Mouse (Mus musculus): ENCODE data around the gene Arvcf. TPM values are rescaled to one million over a fixed set of nuclear protein-coding genes. Genes with fewer than 3 reads are reported as not detected.

Gene Arvcf
- total RNA-seq, 1 experiment, result 48.0 TPM

DNA sequence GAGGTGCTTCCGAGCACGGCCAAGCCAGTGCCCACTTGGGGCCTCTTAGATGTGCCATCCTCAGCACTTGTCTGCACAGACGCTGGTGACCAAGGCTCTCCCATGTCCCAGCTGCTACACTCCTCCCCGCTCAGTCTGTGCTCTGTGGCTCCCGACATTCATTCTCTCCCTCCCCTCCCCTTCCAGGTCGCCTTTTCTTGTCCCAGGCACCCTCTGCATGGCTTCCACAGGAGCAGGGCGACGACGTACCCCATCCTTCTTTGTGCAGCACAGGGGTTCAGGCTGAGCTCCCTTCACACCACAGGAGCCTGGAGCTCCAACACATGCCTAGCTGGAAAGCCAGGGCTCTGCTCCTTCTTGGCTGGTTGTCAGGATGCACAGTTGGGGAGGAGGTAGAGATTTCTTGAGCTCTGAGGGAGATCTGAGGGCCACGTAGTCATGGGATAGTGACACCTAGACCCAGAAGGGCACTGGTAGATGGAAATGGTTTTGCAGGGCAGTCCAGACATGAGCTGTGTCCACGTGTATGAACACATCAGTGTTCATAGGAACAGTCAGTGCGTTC lies 1.9 kb downstream of the Arvcf start:
- no peaks in the 10 kb centered on the region for H3K36me3 ChIP-seq (ENCODE audit: control insufficient read depth, insufficient read depth, low read length, poor library complexity, severe bottlenecking)
- peaks cover 0 to 4% of the 10 kb centered on the region in 2 experiments; a peak in 1 of 4 replicates for H3K4me1 ChIP-seq (ENCODE audit: control insufficient read depth in 2 of 2, insufficient read depth in 2 of 2, low read length in 2 of 2, poor library complexity in 1 of 2)
- no peaks in the 10 kb centered on the region for H3K9me3 ChIP-seq (ENCODE audit: control insufficient read depth, insufficient read depth, low read depth, low read length)
- no peak overlapping the region for H3K4me3 ChIP-seq (ENCODE audit: insufficient read depth in 1 of 2, low read depth in 1 of 2, low read length in 2 of 2, poor library complexity in 1 of 2, severe bottlenecking in 1 of 2)
- no peak overlapping the region for H3K9ac ChIP-seq (ENCODE audit: insufficient read depth, low read depth, low read length, poor library complexity, severe bottlenecking)
- no peak overlapping the region for H3K27ac ChIP-seq (ENCODE audit: insufficient read depth, low read depth, low read length, poor library complexity, severe bottlenecking)
- no peak for DNase-seq (ENCODE audit: low read depth, low spot score)
- in situ Hi-C loops (cut with MboI; ENCODE audit: low sequenced_read_pairs in 2 of 2, unreplicated experiment in 2 of 2), result no loop called here
- TF ChIP-seq ZC3H11A (IDR thresholded peaks at IDR 0.05; ENCODE audit: borderline replicate concordance, low read depth, low read length) (no peak), ZNF384 (IDR thresholded peaks at IDR 0.05; ENCODE audit: low read depth, low read length) (no peak), HCFC1 (IDR thresholded peaks at IDR 0.05; ENCODE audit: borderline replicate concordance, insufficient read depth, low read length) (no peak), CHD2 (IDR thresholded peaks at IDR 0.05; ENCODE audit: low read depth, low read length) (no peak), MAFK (IDR thresholded peaks at IDR 0.05; ENCODE audit: insufficient read depth, low read depth, low read length) (no peak)

GRCm38 (mm10) chr16:18351313-18352055 lies 3.5 kb downstream of the Arvcf start:
- Histone ChIP-seq H3K4me3 (ENCODE audit: insufficient read depth in 1 of 2, low read depth in 1 of 2, low read length in 2 of 2, poor library complexity in 1 of 2, severe bottlenecking in 1 of 2) (no peak overlapping the region), H3K4me1 (ENCODE audit: control insufficient read depth in 2 of 2, insufficient read depth in 2 of 2, low read length in 2 of 2, poor library complexity in 1 of 2) (0 out of 4 replicates have a peak, but pooled peaks cover 0 to 2% of the 10 kb centered on the region in 2 experiments), H3K27ac (ENCODE audit: insufficient read depth, low read depth, low read length, poor library complexity, severe bottlenecking) (no peak overlapping the region), H3K36me3 (ENCODE audit: control insufficient read depth, insufficient read depth, low read length, poor library complexity, severe bottlenecking) (no peaks in the 10 kb centered on the region), H3K9me3 (ENCODE audit: control insufficient read depth, insufficient read depth, low read depth, low read length) (no peaks in the 10 kb centered on the region), H3K9ac (ENCODE audit: insufficient read depth, low read depth, low read length, poor library complexity, severe bottlenecking) (no peak overlapping the region)
- in situ Hi-C loops (cut with MboI; ENCODE audit: low sequenced_read_pairs in 2 of 2, unreplicated experiment in 2 of 2), result no loop called here
- TF ChIP-seq CHD2 (IDR thresholded peaks at IDR 0.05; ENCODE audit: low read depth, low read length) (no peak), ZC3H11A (IDR thresholded peaks at IDR 0.05; ENCODE audit: borderline replicate concordance, low read depth, low read length) (0 out of 2 replicates have a peak, but pooled peaks have one; percentile 10)
- DNase-seq (ENCODE audit: low read depth, low spot score), result no peak

- Histone ChIP-seq H3K4me1 (ENCODE audit: control insufficient read depth in 2 of 2, insufficient read depth in 2 of 2, low read length in 2 of 2, poor library complexity in 1 of 2) (peaks cover 0 to 2% of the 10 kb centered on the region in 2 experiments; a peak in 2 of 4 replicates), H3K36me3 (ENCODE audit: control insufficient read depth, insufficient read depth, low read length, poor library complexity, severe bottlenecking) (no peaks in the 10 kb centered on the region), H3K4me3 (ENCODE audit: insufficient read depth in 1 of 2, low read depth in 1 of 2, low read length in 2 of 2, poor library complexity in 1 of 2, severe bottlenecking in 1 of 2) (no peak overlapping the region), H3K9ac (ENCODE audit: insufficient read depth, low read depth, low read length, poor library complexity, severe bottlenecking) (no peak overlapping the region), H3K27ac (ENCODE audit: insufficient read depth, low read depth, low read length, poor library complexity, severe bottlenecking) (no peak overlapping the region), H3K9me3 (ENCODE audit: control insufficient read depth, insufficient read depth, low read depth, low read length) (no peaks in the 10 kb centered on the region)
- TF ChIP-seq CHD2 (IDR thresholded peaks at IDR 0.05; ENCODE audit: low read depth, low read length) (no peak), HCFC1 (IDR thresholded peaks at IDR 0.05; ENCODE audit: borderline replicate concordance, insufficient read depth, low read length) (no peak), ZC3H11A (IDR thresholded peaks at IDR 0.05; ENCODE audit: borderline replicate concordance, low read depth, low read length) (no peak), ZNF384 (IDR thresholded peaks at IDR 0.05; ENCODE audit: low read depth, low read length) (no peak), MAFK (IDR thresholded peaks at IDR 0.05; ENCODE audit: insufficient read depth, low read depth, low read length) (no peak)
- no peak for DNase-seq (ENCODE audit: low read depth, low spot score)
- in situ Hi-C loops (cut with MboI; ENCODE audit: low sequenced_read_pairs in 2 of 2, unreplicated experiment in 2 of 2), result no loop called here
These were observed 5.1 kb downstream of the Arvcf start for GRCm38 (mm10) chr16:18353106-18353505.

- H3K9me3 ChIP-seq (ENCODE audit: control insufficient read depth, insufficient read depth, low read depth, low read length), result no peaks in the 10 kb centered on the region
- in situ Hi-C loops (cut with MboI; ENCODE audit: low sequenced_read_pairs in 2 of 2, unreplicated experiment in 2 of 2), result no loop called here
- no peak for DNase-seq (ENCODE audit: low read depth, low spot score)
- no peak overlapping the region for H3K4me3 ChIP-seq (ENCODE audit: insufficient read depth in 1 of 2, low read depth in 1 of 2, low read length in 2 of 2, poor library complexity in 1 of 2, severe bottlenecking in 1 of 2)
- TF ChIP-seq ZNF384 (IDR thresholded peaks at IDR 0.05; ENCODE audit: low read depth, low read length) (no peak), CHD2 (IDR thresholded peaks at IDR 0.05; ENCODE audit: low read depth, low read length) (no peak), MAFK (IDR thresholded peaks at IDR 0.05; ENCODE audit: insufficient read depth, low read depth, low read length) (no peak), HCFC1 (IDR thresholded peaks at IDR 0.05; ENCODE audit: borderline replicate concordance, insufficient read depth, low read length) (no peak), ZC3H11A (IDR thresholded peaks at IDR 0.05; ENCODE audit: borderline replicate concordance, low read depth, low read length) (no peak)
- H3K9ac ChIP-seq (ENCODE audit: insufficient read depth, low read depth, low read length, poor library complexity, severe bottlenecking), result no peak overlapping the region
- H3K4me1 ChIP-seq (ENCODE audit: control insufficient read depth in 2 of 2, insufficient read depth in 2 of 2, low read length in 2 of 2, poor library complexity in 1 of 2), result peaks cover 0 to 2% of the 10 kb centered on the region in 2 experiments; a peak in 2 of 4 replicates
- H3K27ac ChIP-seq (ENCODE audit: insufficient read depth, low read depth, low read length, poor library complexity, severe bottlenecking), result no peak overlapping the region
- H3K36me3 ChIP-seq (ENCODE audit: control insufficient read depth, insufficient read depth, low read length, poor library complexity, severe bottlenecking), result no peaks in the 10 kb centered on the region
These were observed 9.0 kb downstream of the Arvcf start for GRCm38 (mm10) chr16:18356961-18357360.
